Mouse (Mus musculus) midbrain, embryonic 11.5 days (tissue): Measurements from ENCODE around the gene Ide. TPM values are rescaled to one million over a fixed set of nuclear protein-coding genes. Genes with fewer than 3 reads are reported as not detected.

Experiments
- ATAC-seq: fragments of 200-750 bp; cut with Nextera tagmentation; 2 replicates; pipeline ENCODE4 v1.8.0; 2017; ENCODE audit warnings: moderate TSS enrichment, moderate library complexity; ENCODE audit not compliant: low FRiP score
- DNase-seq: peaks from one replicate; pipeline ENCODE4 v3.0.0; 2015; ENCODE audit warnings: low spot score; ENCODE audit errors: missing footprints
- H3K27ac ChIP-seq: fragments of 300-500 bp; sonication (generic); 2 replicates; pipeline ENCODE4 v1.5.1; 2014; ENCODE audit warnings: low read depth, low read length
- H3K27me3 ChIP-seq: fragments of 300-500 bp; sonication (generic); 2 replicates; pipeline ENCODE4 v1.6.1; 2014; ENCODE audit warnings: mild to moderate bottlenecking, low read length, moderate library complexity, mixed read lengths; ENCODE audit not compliant: control insufficient read depth, insufficient read depth
- H3K36me3 ChIP-seq: fragments of 300-500 bp; sonication (generic); 2 replicates; pipeline ENCODE4 v1.6.1; 2014; ENCODE audit warnings: mild to moderate bottlenecking, low read length, moderate library complexity, mixed read lengths; ENCODE audit not compliant: control insufficient read depth, insufficient read depth
- H3K4me1 ChIP-seq: fragments of 300-500 bp; sonication (generic); 2 replicates; pipeline ENCODE4 v1.6.1; 2014; ENCODE audit warnings: low read length; ENCODE audit not compliant: control insufficient read depth, insufficient read depth
- H3K4me2 ChIP-seq: fragments of 300-500 bp; sonication (generic); 2 replicates; pipeline ENCODE4 v1.6.1; 2014; ENCODE audit warnings: mild to moderate bottlenecking, moderate library complexity
- H3K4me3 ChIP-seq: fragments of 300-500 bp; sonication (generic); 2 replicates; pipeline ENCODE4 v1.5.1; 2014; ENCODE audit warnings: low read depth, low read length
- H3K9ac ChIP-seq: fragments of 300-500 bp; sonication (generic); 2 replicates; pipeline ENCODE4 v1.6.1; 2014; ENCODE audit warnings: low read length
- H3K9me3 ChIP-seq: fragments of 300-500 bp; sonication (generic); 2 replicates; pipeline ENCODE4 v1.6.1; 2016; ENCODE audit warnings: low read length; ENCODE audit not compliant: control insufficient read depth
- WGBS: fragments of 180-500 bp; shearing (Covaris S2); extraction: QIAGEN DNeasy Blood & Tissue Kit; methylation state at CpG from one replicate; pipeline ENCODE4 v1.1.7; 2014; 5-methylcytosine and 5-hydroxymethylcytosine counted together
- polyA plus RNA-seq: library from polyadenylated mRNA; unstranded; fragments of >200 nt; fragmentation: Nextera tagmentation; extraction: Ambion mirVana; gene quantifications from 2 replicates; pipeline ENCODE4 v1.2.1, GENCODE M21; 2014

Gene Ide
- 59.8 and 65.3 TPM in 2 replicates for polyA plus RNA-seq

GRCm38 (mm10) chr19:37337752-37338151 lies at the start of gene Ide:
Gene Ide (minus strand): TSS chr19:37337852.
- ATAC-seq (no peak), DNase-seq (no peak)
- Histone ChIP-seq H3K4me3 (no peak within 1 kb of the TSS), H3K36me3 (no peaks in the 10 kb centered on the region), H3K4me2 (no peak within 1 kb of the TSS), H3K27ac (no peak within 1 kb of the TSS), H3K4me1 (no peaks in the 10 kb centered on the region), H3K27me3 (no peaks in the 10 kb centered on the region), H3K9me3 (no peaks in the 10 kb centered on the region), H3K9ac (no peak within 1 kb of the TSS)
- 71% methylated on average over 4 of the region's 4 CpGs for WGBS

GRCm38 (mm10) chr19:37386126-37386525 lies 48.5 kb upstream of the Ide start:
- Histone ChIP-seq H3K9ac (no peak overlapping the region), H3K4me2 (no peak overlapping the region), H3K36me3 (peaks cover 23% of the 10 kb centered on the region)

GRCm38 (mm10) chr19:37378816-37379215 lies 41.2 kb upstream of the Ide start:
- H3K27ac ChIP-seq: no peak overlapping the region
- H3K9me3 ChIP-seq: no peaks in the 10 kb centered on the region
- H3K4me2 ChIP-seq: no peak overlapping the region
- H3K9ac ChIP-seq: peak overlapping the region; percentile 33; the same call in 1 of the 2 replicates
- whole genome bisulfite sequencing: 84% methylated on average over 6 of the region's 6 CpGs
- H3K4me1 ChIP-seq: peaks cover 11% of the 10 kb centered on the region
- no peaks in the 10 kb centered on the region for H3K36me3 ChIP-seq
- ATAC-seq (no peak), DNase-seq (peak; percentile 75)
- H3K27me3 ChIP-seq: no peaks in the 10 kb centered on the region
- H3K4me3 ChIP-seq: no peak overlapping the region

More at GRCm38 (mm10) chr19:37386126-37386525, 48.5 kb upstream of the Ide start:
- 83% methylated on average over 3 of the region's 3 CpGs for WGBS
- Histone ChIP-seq H3K4me1 (no peaks in the 10 kb centered on the region), H3K27me3 (no peaks in the 10 kb centered on the region), H3K9me3 (no peaks in the 10 kb centered on the region), H3K27ac (no peak overlapping the region), H3K4me3 (no peak overlapping the region)
- ATAC-seq (no peak), DNase-seq (no peak)

GRCm38 (mm10) chr19:37377404-37377990 lies 39.8 kb upstream of the Ide start:
- Histone ChIP-seq H3K27ac (no peak overlapping the region), H3K9ac (peak overlapping the region; percentile 69), H3K9me3 (no peaks in the 10 kb centered on the region), H3K27me3 (no peaks in the 10 kb centered on the region), H3K36me3 (no peaks in the 10 kb centered on the region), H3K4me2 (peak overlapping the region; percentile 55), H3K4me1 (peaks cover 11% of the 10 kb centered on the region), H3K4me3 (peak overlapping the region; percentile 76)
- ATAC-seq (no peak), DNase-seq (peak; percentile 81)
- 29% methylated on average over 8 of the region's 8 CpGs for WGBS

GRCm38 (mm10) chr19:37376841-37377240 lies 39.2 kb upstream of the Ide start:
- H3K4me3 ChIP-seq: peak overlapping the region; percentile 76
- H3K4me2 ChIP-seq: peak overlapping the region; percentile 55
- H3K27me3 ChIP-seq: no peaks in the 10 kb centered on the region
- no peaks in the 10 kb centered on the region for H3K9me3 ChIP-seq
- DNase-seq: peak; percentile 91
- no peaks in the 10 kb centered on the region for H3K36me3 ChIP-seq
- WGBS: 2% methylated on average over 11 of the region's 11 CpGs
- no peak overlapping the region for H3K27ac ChIP-seq
- H3K4me1 ChIP-seq: peaks cover 11% of the 10 kb centered on the region
- ATAC-seq: no peak
- peak overlapping the region; percentile 69 for H3K9ac ChIP-seq

GRCm38 (mm10) chr19:37375755-37376615 lies 38.3 kb upstream of the Ide start, which contains the start of gene Kif11:
Gene Kif11 (plus strand): TSS chr19:37376403.
- Histone ChIP-seq H3K4me1 (peaks cover 11% of the 10 kb centered on the region), H3K9me3 (no peaks in the 10 kb centered on the region), H3K27me3 (no peaks in the 10 kb centered on the region), H3K4me3 (peak within 1 kb of the TSS; percentile 76), H3K4me2 (peak within 1 kb of the TSS; percentile 55), H3K36me3 (no peaks in the 10 kb centered on the region), H3K9ac (peak within 1 kb of the TSS; percentile 69), H3K27ac (peak within 1 kb of the TSS; percentile 55)
- WGBS: under 1% methylated on average over 73 of the region's 73 CpGs
- DNase-seq (peak; percentile 99), ATAC-seq (peak; percentile 99)

- DNase-seq: peak; percentile 86
- Histone ChIP-seq H3K4me2 (peak overlapping the region; percentile 50), H3K27me3 (no peaks in the 10 kb centered on the region), H3K36me3 (no peaks in the 10 kb centered on the region), H3K9me3 (no peaks in the 10 kb centered on the region), H3K4me3 (peak overlapping the region; percentile 76), H3K9ac (peak overlapping the region; percentile 69), H3K4me1 (peaks cover 11% of the 10 kb centered on the region), H3K27ac (peak overlapping the region; percentile 55)
- WGBS: 26% methylated on average over 7 of the region's 7 CpGs
- no peak for ATAC-seq
These were observed 37.5 kb upstream of the Ide start for GRCm38 (mm10) chr19:37374941-37375754.

- ATAC-seq (no peak), DNase-seq (peak; percentile 39)
- Histone ChIP-seq H3K9me3 (no peaks in the 10 kb centered on the region), H3K27ac (no peak overlapping the region), H3K27me3 (no peaks in the 10 kb centered on the region), H3K4me3 (no peak overlapping the region), H3K4me2 (no peak overlapping the region), H3K36me3 (no peaks in the 10 kb centered on the region), H3K9ac (no peak overlapping the region), H3K4me1 (peaks cover 2% of the 10 kb centered on the region; the same call in 1 of the 2 replicates)
- WGBS: 92% methylated on average over 5 of the region's 5 CpGs
These were observed 32.7 kb upstream of the Ide start for GRCm38 (mm10) chr19:37370356-37370755.
